Mouse (Mus musculus) fibroblast of lung, adult 2 months (primary cell): ENCODE measurements at regions not wholly inside any gene's neighbourhood (a gene's known extent, or its start where the extent isn't known, plus 50 kb on each side); places are given as distances from the start of the nearest gene placed in this dataset.
A peak's percentile ranks its signal among the peaks of the same experiment; 100 is the strongest.

ENCODE experiments used
- DNase-seq: peaks from one replicate; pipeline ENCODE4 v3.0.0-alpha.2; 2011; ENCODE audit warnings: low read depth

- DNase-seq, result no peak
These were observed 71.7 kb upstream of the Boc start for GRCm38 (mm10) chr16:44630426-44630825.

- DNase-seq, result no peak
These were observed 70.9 kb upstream of the Boc start for GRCm38 (mm10) chr16:44629296-44630275.

- DNase-seq, result no peak
These were observed 67.2 kb upstream of the Boc start for GRCm38 (mm10) chr16:44625871-44626293.

- no peak for DNase-seq
These were observed 66.5 kb upstream of the Boc start for GRCm38 (mm10) chr16:44625108-44625616.

- DNase-seq, result no peak
These were observed 62.9 kb upstream of the Boc start for GRCm38 (mm10) chr16:44621573-44621972.

GRCm38 (mm10) chr16:44620536-44620935 lies 61.8 kb upstream of the Boc start:
- DNase-seq, result no peak

GRCm38 (mm10) chr16:44619476-44620103 lies 60.9 kb upstream of the Boc start:
- no peak for DNase-seq

GRCm38 (mm10) chr16:44617041-44617440 lies 58.3 kb upstream of the Boc start:
- DNase-seq, result no peak

- DNase-seq, result no peak
These were observed 57.7 kb upstream of the Boc start for GRCm38 (mm10) chr16:44616376-44616775.

GRCm38 (mm10) chr16:44615878-44616206 lies 57.1 kb upstream of the Boc start:
- peak; percentile 79 for DNase-seq

- peak; percentile 63 for DNase-seq
These were observed 56.6 kb upstream of the Boc start for GRCm38 (mm10) chr16:44615172-44615877.

- DNase-seq, result no peak
These were observed 55.5 kb upstream of the Boc start for GRCm38 (mm10) chr16:44614235-44614634.

- DNase-seq, result no peak
These were observed 54.0 kb upstream of the Boc start for GRCm38 (mm10) chr16:44612676-44613075.

- DNase-seq, result no peak
These were observed 52.8 kb upstream of the Boc start for GRCm38 (mm10) chr16:44611525-44611924.

- no peak for DNase-seq
These were observed 49.9 kb upstream of the Boc start for GRCm38 (mm10) chr16:44608586-44608985.
